Mouse (Mus musculus) G1E-ER4 (cell line): ENCODE measurements around the gene Rln3. TPM values are rescaled to one million over a fixed set of nuclear protein-coding genes. Genes with fewer than 3 reads are reported as not detected.

Experiments
- GATA1 ChIP-seq: IDR thresholded peaks from one replicate; pipeline ENCODE4 v1.8.0; 2012; ENCODE audit warnings: low read length, inconsistent platforms
- polyA plus RNA-seq: library from polyadenylated mRNA; stranded (reverse); fragments of >175 nt; gene quantifications from 2 replicates; pipeline ENCODE4 v1.2.3, GENCODE M21; 2012

The Rln3 gene
- polyA plus RNA-seq: not detected in 2 replicates

GRCm38 (mm10) chr8:84044900-84045299 lies at the start of gene Rln3:
TSS of gene Rln3 (minus strand) at chr8:84045000.
- no peak for TF ChIP-seq GATA1

- TF ChIP-seq GATA1: no peak
Measured at GRCm38 (mm10) chr8:84090585-84090984, 45.8 kb upstream of the Rln3 start.

DNA sequence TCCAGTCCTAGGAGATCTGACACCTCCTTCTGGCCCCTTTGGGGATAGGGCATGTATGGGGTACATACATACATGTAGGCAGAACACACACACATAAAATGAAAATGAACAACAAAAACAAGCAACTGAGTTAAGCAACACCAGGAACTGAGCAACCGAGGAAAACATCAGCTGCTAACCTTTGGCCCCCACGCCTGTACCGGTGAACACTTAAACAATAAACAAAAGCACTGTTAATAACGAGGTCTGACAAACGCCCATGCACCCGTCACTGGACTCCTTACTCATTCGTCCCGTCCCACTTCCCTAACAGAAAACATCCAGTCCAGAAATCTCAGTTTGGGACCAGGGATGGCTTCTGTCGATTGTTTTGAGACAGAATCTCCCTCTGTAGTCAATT lies 44.5 kb upstream of the Rln3 start:
- TF ChIP-seq GATA1: no peak

DNA sequence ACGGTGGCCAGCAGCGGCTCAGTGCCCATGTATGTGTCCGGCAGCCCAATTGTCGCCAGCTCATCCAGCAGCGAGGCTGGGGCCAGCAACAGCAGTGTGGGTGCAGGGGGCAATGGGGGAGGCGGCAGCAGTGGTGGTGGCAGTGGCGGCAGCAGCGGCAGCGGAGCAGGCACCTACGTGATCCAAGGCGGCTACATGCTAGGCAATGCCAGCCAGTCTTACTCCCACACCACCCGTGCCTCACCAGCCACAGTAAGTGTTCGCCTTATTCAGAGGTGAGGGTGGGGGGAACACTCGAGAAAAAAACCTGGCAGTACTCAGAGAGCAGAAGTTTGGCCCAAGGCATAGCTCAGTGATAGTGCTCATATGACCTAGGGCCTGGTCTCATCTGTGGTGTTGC lies 43.0 kb upstream of the Rln3 start:
- TF ChIP-seq GATA1: no peak

- TF ChIP-seq GATA1: no peak
Measured at GRCm38 (mm10) chr8:84087156-84087555, 42.4 kb upstream of the Rln3 start.

DNA sequence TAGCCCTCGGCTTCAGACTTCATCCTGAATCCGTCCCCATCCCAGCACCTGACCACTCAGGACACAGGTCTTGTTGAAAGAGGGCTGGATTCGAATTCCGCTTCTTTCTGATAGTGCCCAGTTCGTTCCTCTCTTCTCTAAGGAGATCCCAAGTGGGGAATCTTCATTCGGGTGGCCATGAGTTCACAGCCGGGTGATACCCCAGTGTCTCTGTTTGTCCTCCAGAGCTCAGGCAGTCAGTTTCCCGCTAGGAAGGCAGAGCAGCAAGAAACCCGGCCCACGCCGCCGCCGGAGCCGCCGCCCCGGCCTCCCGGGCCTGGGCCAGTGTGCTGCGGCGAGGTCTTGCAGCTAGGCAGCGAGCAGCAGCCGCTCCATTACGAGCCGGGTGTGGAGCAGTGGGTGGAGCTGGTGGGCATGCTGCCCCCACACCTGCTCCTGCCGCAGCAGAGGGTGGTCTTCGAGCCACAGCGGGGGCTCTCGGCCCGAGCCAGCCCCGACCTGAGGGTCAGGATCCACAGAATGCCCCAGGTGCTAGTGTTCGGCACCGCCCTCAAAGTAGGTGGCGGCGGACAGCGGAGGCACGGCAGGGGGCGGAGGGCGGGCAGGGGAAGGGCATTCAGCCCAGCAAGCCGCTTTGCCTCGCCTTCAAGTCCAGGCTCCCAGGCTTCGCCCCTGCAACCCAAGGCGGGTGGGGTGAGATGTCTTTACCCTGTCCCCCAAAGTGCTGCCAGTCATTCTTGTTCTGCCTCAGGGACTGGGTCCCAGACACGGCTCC lies 39.7 kb upstream of the Rln3 start:
- TF ChIP-seq GATA1: no peak

- no peak for TF ChIP-seq GATA1
Measured at GRCm38 (mm10) chr8:84083829-84084241, 39.0 kb upstream of the Rln3 start.

- TF ChIP-seq GATA1: no peak
Measured at GRCm38 (mm10) chr8:84079206-84079605, 34.4 kb upstream of the Rln3 start.

GRCm38 (mm10) chr8:84076849-84077248 lies 32.0 kb upstream of the Rln3 start:
- TF ChIP-seq GATA1: no peak

DNA sequence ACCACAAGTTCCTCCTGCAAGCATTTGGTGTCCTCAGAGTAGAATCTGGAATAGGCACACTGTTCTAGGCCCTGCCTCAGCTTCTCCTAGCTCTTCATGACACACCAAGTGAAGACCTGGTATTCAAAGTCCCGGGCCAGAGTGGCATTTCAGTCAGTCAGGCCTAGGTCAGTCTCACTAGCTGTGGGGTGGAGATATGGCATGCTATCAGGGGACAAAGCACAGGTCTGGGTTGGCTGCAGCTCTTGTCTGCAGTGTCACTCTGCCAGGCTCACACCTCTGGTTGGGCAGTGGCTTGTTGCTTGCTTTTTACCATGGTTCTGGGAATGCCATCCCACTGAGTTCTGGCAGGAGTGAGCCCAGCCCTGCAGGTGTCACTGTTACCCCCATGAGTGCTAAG lies 31.6 kb upstream of the Rln3 start:
- no peak for TF ChIP-seq GATA1

DNA sequence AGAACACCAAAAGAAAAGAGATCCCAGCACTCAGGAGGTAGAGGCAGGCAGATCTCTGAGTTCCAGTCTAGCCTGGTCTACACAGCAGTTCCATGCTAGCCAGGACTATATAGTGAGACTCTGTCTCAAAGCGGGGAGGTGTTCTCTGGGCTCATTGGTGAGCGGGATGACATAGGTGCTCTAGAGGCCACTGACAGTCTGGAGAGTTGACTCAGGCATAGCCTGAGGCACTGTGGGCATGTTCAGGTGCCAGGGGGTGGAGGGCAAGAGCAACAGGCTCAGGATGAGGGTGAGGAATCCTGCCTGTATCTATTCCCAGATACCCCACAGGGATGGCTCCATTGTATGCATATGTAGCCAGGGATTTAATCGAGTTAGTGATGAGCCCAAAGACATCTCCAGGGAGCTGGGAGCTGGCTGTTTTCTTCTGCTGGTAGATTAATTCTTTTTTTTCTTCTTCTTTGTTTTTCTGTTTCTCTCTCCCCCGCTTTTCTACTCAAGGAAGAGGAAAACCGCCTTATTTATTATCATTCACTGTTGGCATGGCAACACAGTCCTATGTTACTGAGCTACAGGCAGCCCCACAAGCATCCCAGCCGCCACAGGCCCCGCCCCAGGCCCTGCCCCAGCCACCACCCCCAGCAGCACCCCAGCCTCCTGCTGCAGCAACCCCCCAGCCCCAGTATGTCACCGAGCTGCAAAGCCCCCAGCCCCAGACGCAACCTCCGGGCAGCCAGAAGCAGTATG lies 28.6 kb upstream of the Rln3 start:
- TF ChIP-seq GATA1: no peak

DNA sequence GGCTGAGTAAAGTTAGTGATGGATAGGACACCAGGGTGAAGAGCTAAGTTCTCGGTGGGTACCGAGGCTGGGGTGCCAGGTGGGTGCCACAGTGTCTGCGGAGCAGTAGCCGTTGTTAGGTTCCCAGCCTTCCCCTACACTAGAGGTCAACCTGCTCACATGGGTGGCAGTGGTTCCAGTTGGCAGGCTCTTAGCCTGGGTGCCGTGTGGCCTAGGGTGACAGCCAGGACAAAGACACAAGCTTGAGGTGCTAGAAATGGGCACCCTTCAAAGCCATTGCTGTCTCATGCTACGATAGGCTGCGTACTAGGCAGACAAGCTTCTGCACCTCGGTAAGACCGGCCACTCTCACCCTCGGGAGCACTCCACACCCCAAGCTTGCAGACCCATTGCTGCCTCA lies 27.5 kb upstream of the Rln3 start:
- TF ChIP-seq GATA1: no peak

GRCm38 (mm10) chr8:84071921-84072320 lies 27.1 kb upstream of the Rln3 start:
- TF ChIP-seq GATA1: no peak

GRCm38 (mm10) chr8:84070667-84071066 lies 25.9 kb upstream of the Rln3 start:
- TF ChIP-seq GATA1: no peak

- no peak for TF ChIP-seq GATA1
Measured at GRCm38 (mm10) chr8:84070241-84070640, 25.4 kb upstream of the Rln3 start.

DNA sequence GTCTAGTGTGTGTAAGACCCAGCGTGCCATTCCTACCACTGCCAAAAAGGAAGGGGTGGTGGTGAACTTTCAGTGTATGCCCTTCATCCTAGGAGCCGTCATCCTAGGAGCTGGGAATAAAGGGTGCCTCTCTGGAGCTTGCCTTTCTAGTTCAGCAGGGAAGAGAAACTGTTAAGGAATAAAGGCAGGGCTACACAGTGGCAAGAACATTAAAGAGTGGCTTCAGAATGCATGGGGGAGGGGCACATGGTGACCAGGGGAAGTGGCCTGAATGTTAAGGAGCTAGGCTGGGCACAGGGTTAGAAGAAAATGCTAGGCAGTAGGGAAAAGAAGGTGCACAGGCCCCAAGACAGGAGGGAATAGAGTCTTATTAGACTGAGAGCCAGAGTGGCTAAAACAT lies 24.9 kb upstream of the Rln3 start:
- no peak for TF ChIP-seq GATA1

DNA sequence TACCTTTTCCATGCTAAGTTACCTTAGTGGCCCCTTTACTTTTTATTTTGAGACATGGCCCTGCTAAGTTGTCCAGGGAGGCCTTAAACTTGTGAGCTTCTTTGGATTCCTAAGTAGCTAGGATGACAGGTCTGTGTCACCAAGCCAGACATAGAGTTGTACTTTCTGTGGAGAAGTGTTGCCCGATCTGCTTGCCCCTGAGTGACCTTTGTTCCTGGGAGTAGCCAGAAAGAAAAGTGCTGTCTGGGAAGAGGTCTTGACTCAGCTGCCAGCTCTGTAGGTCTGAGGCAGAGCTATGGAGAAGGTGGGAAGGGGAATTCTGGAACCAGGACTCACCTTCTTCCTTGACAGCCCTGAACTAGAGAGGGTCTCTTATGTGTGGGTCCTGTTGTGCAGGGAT lies 24.4 kb upstream of the Rln3 start:
- TF ChIP-seq GATA1: no peak
